ENCODE assay signal across 14 mouse cellular contexts in genomic region chr9:61301070-61301469, GRCm38 (mm10).
"Had no signal": no experiment of that assay in that cellular context is flagged by ENCODE, and none has a peak within 500 bp of the region (broad histone marks: within the 10 kb centered on the region; RNA-seq: fewer than 3 reads in every experiment).

No protein-coding gene starts in this region.

- H3K4me3 ChIP-seq: midbrain, embryonic 10.5 days; midbrain, embryonic 12.5 days; neural tube, embryonic 12.5 days; stomach, embryonic 15.5 days had no signal

- H3K36me3 ChIP-seq: midbrain, embryonic 10.5 days; midbrain, embryonic 12.5 days; neural tube, embryonic 12.5 days; stomach, embryonic 15.5 days had no signal

- H3K4me1 ChIP-seq: neural tube, embryonic 12.5 days; stomach, embryonic 15.5 days had no signal

- DNase-seq: lung, adult 18-20 months; lung, embryonic 14.5 days; lung, postnatal 10 days; lung, postnatal 4 days; midbrain, embryonic 14.5 days; right cerebral cortex, postnatal 14 days; thymus, adult 18-20 months; thymus, postnatal 14 days; thymus, postnatal 36 days had no signal

- H3K9me3 ChIP-seq: midbrain, embryonic 10.5 days; midbrain, embryonic 12.5 days; neural tube, embryonic 12.5 days; stomach, embryonic 15.5 days had no signal

- H3K27ac ChIP-seq: midbrain, embryonic 12.5 days; neural tube, embryonic 12.5 days; stomach, embryonic 15.5 days had no signal

- H3K9ac ChIP-seq: lung, embryonic 14.5 days; midbrain, embryonic 12.5 days; neural tube, embryonic 12.5 days; stomach, embryonic 15.5 days had no signal

- H3K4me2 ChIP-seq: lung, embryonic 14.5 days; midbrain, embryonic 12.5 days; neural tube, embryonic 12.5 days; stomach, embryonic 15.5 days had no signal

- H3K27me3 ChIP-seq: neural tube, embryonic 12.5 days; stomach, embryonic 15.5 days had no signal

- ATAC-seq: midbrain, embryonic 16.5 days had no signal
